Mouse (Mus musculus): ENCODE results near the gene B4galt3.

DNA sequence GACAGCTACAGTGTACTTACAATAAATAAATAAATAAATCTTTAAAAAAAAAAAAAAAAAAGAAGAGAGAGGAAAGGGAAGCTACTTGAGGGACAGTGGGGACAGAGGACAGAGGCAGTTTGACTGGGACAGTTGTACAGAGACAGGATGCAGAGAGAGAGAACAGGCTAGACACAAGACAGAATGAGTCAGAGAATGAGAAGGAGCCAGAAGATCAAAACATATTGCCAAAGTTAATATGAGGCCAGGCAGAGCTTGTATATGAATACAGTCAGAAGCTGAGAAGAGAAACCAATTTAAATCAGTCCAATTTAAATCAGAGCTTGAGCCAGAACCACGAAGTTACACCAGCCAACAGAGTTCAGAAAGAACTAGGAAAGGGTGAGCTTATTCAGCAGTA, 1.8 kb upstream of the B4galt3 start:
- TF ChIP-seq POLR2A (IDR thresholded peaks at IDR 0.05; ENCODE audit: low read depth, low read length) (no peak), CTCF (IDR thresholded peaks at IDR 0.05; ENCODE audit: borderline replicate concordance, insufficient read depth, low read length) (no peak)
